Mouse (Mus musculus) CH12.LX (cell line): Measurements from ENCODE around the gene E330017A01Rik. TPM values are rescaled to one million over a fixed set of nuclear protein-coding genes. Genes with fewer than 3 reads are reported as not detected.

Experiments
- DNase-seq: peaks from one replicate; pipeline ENCODE4 v3.0.0-alpha.2; 2013; ENCODE audit errors: extremely low read depth
- H3K27ac ChIP-seq: 2 replicates; pipeline ENCODE4 v1.5.1; 2012; ENCODE audit warnings: low read depth, mild to moderate bottlenecking, control low read depth, moderate library complexity; ENCODE audit not compliant: insufficient read depth
- H3K27me3 ChIP-seq: replicated peaks from 2 replicates; pipeline ENCODE3; 2012; ENCODE audit warnings: inconsistent platforms
- H3K36me3 ChIP-seq, 2 experiments: replicated peaks in 1 of 2; 2 replicates each; pipeline versions ENCODE3 to v1.6.1; 2012; ENCODE audit warnings: inconsistent platforms in 1 of 2, low read length in 1 of 2, mild to moderate bottlenecking in 1 of 2, mixed read lengths in 1 of 2, moderate library complexity in 1 of 2; ENCODE audit not compliant: control insufficient read depth in 1 of 2, insufficient read depth in 1 of 2
- H3K4me1 ChIP-seq, 2 experiments: 2 replicates each; pipeline ENCODE4 v1.6.1; 2012; ENCODE audit warnings: inconsistent platforms in 1 of 2, moderate library complexity in 1 of 2; ENCODE audit not compliant: insufficient read depth in 2 of 2, control insufficient read depth in 1 of 2
- H3K4me2 ChIP-seq: 2 replicates; pipeline ENCODE4 v1.6.1; 2012; ENCODE audit warnings: low read depth, mild to moderate bottlenecking, control low read depth; ENCODE audit not compliant: poor library complexity, insufficient read depth, severe bottlenecking
- H3K4me3 ChIP-seq, 3 experiments: fragments of 150-350 bp in 1 of 3; sonication (generic) in 1 of 3; replicated peaks in 1 of 3; 2 replicates each; pipeline versions ENCODE3 to v1.5.1; 2011 to 2012; ENCODE audit warnings: low read depth in 2 of 3, low read length in 2 of 3, mild to moderate bottlenecking in 2 of 3, moderate library complexity in 2 of 3, control low read depth in 1 of 3, improper control_type of control experiment in 1 of 3, inconsistent platforms in 1 of 3, mixed read lengths in 1 of 3; ENCODE audit not compliant: poor library complexity in 1 of 3
- H3K79me2 ChIP-seq: replicated peaks from 2 replicates; pipeline ENCODE4 v1.6.1; 2012; ENCODE audit warnings: mild to moderate bottlenecking, moderate library complexity; ENCODE audit not compliant: control insufficient read depth, poor library complexity, insufficient read depth, severe bottlenecking; ENCODE audit errors: extremely low read depth
- H3K9ac ChIP-seq: 2 replicates; pipeline ENCODE4 v1.6.1; 2012; ENCODE audit warnings: low read depth, mild to moderate bottlenecking, control low read depth, moderate library complexity; ENCODE audit not compliant: insufficient read depth
- H3K9me3 ChIP-seq: replicated peaks from 2 replicates; pipeline ENCODE3; 2012; ENCODE audit warnings: low read length, inconsistent platforms, mixed read lengths
- BHLHE40 ChIP-seq: IDR thresholded peaks from 2 replicates; pipeline ENCODE4 v1.6.1; 2011; ENCODE audit warnings: mild to moderate bottlenecking, low read depth, low read length, improper control_type of control experiment
- CHD2 ChIP-seq: IDR thresholded peaks from 2 replicates; pipeline ENCODE4 v1.6.1; 2011; ENCODE audit warnings: low read length, improper control_type of control experiment
- ELF1 ChIP-seq: IDR thresholded peaks from 2 replicates; pipeline ENCODE4 v1.6.1; 2014; ENCODE audit warnings: low read depth, mild to moderate bottlenecking, inconsistent platforms, low read length, improper control_type of control experiment
- EP300 ChIP-seq: IDR thresholded peaks from 2 replicates; pipeline ENCODE4 v1.6.1; 2011; ENCODE audit warnings: low read length, improper control_type of control experiment
- JUND ChIP-seq: conservative IDR thresholded peaks from 2 replicates; pipeline ENCODE4 v1.6.1; 2011; ENCODE audit warnings: low read depth, low read length, improper control_type of control experiment
- NELFE ChIP-seq: IDR thresholded peaks from 2 replicates; pipeline ENCODE4 v1.6.1; 2011; ENCODE audit warnings: low read depth, low read length, improper control_type of control experiment
- POLR2AphosphoS2 ChIP-seq: IDR thresholded peaks from 2 replicates; pipeline ENCODE4 v1.6.1; 2011; ENCODE audit warnings: low read depth, low read length, improper control_type of control experiment
- RAD21 ChIP-seq: IDR thresholded peaks from 2 replicates; pipeline ENCODE4 v1.6.1; 2011; ENCODE audit warnings: low read depth, mild to moderate bottlenecking, low read length, improper control_type of control experiment, moderate library complexity
- RCOR1 ChIP-seq: conservative IDR thresholded peaks from 2 replicates; pipeline ENCODE4 v1.6.1; 2012; ENCODE audit warnings: low read depth, mild to moderate bottlenecking, inconsistent platforms, low read length, improper control_type of control experiment
- USF2 ChIP-seq: conservative IDR thresholded peaks from 2 replicates; pipeline ENCODE4 v1.6.1; 2011; ENCODE audit warnings: low read depth, low read length, improper control_type of control experiment
- ZC3H11A ChIP-seq: IDR thresholded peaks from 2 replicates; pipeline ENCODE4 v1.6.1; 2012; ENCODE audit warnings: low read depth, mild to moderate bottlenecking, inconsistent platforms, low read length, improper control_type of control experiment
- ZKSCAN1 ChIP-seq: IDR thresholded peaks from 2 replicates; pipeline ENCODE4 v1.6.1; 2012; ENCODE audit warnings: low read depth, inconsistent platforms, low read length, improper control_type of control experiment, borderline replicate concordance
- ZNF384 ChIP-seq: IDR thresholded peaks from 2 replicates; pipeline ENCODE4 v1.6.1; 2012; ENCODE audit warnings: low read depth, low read length, improper control_type of control experiment, inconsistent platforms
- dilution Hi-C: fragments of 300-500 bp; cut with MboI; formaldehyde crosslinking; loops from 2 replicates; pipeline ENCODE4 v1.14.3; 2020; ENCODE audit warnings: low sequenced_read_pairs; ENCODE audit not compliant: extremely low pct_unique_long_range_greater_than_20kb, extremely low pct_ligation_motif_present
- in situ Hi-C: fragments of 300-500 bp; cut with MboI; formaldehyde crosslinking; loops from 3 replicates; pipeline ENCODE4 v1.14.3; 2019; ENCODE audit warnings: low sequenced_read_pairs, low pct_ligation_motif_present, low pct_unique_long_range_greater_than_20kb, mixed read lengths
- polyA plus RNA-seq: library from polyadenylated mRNA; unstranded; fragments of >175 nt; gene quantifications from 2 replicates; pipeline ENCODE4 v1.2.1, GENCODE M21; 2012; ENCODE audit warnings: low read depth; ENCODE audit not compliant: insufficient read length
- total RNA-seq, 2 experiments: library from RNA; depleted of rRNA; stranded (reverse); fragments of 300-350 nt in 1 of 2; fragments of >200 nt in 1 of 2; gene quantifications; 2 replicates each; pipeline ENCODE4 v1.2.3; 2012 to 2014

E330017A01Rik gene
- total and polyA plus RNA-seq, 3 experiments: 0.21 TPM; not detected in 2

GRCm38 (mm10) chr16:58683911-58684310 is 45.4 kb upstream of the E330017A01Rik start:
- Histone ChIP-seq H3K4me1 (peaks cover 2 to 30% of the 10 kb centered on the region in 2 experiments; a peak in 3 of 4 replicates), H3K9me3 (no peaks in the 10 kb centered on the region), H3K9ac (no peak overlapping the region), H3K27me3 (no peaks in the 10 kb centered on the region), H3K4me3 (no peak overlapping the region), H3K27ac (no peak overlapping the region), H3K4me2 (no peak overlapping the region), H3K79me2 (no peaks in the 10 kb centered on the region), H3K36me3 (peaks cover 6 to 21% of the 10 kb centered on the region in 2 experiments)
- dilution Hi-C loops: no loop called here
- TF ChIP-seq ZNF384 (peak; percentile 59), NELFE (no peak)
- no peak for DNase-seq
- in situ Hi-C loops: loop anchor here (5.0 kb wide), 1 partner anchor 48 kb away; no protein-coding TSS in a partner anchor

- no peak overlapping the region for H3K27ac ChIP-seq
Observed at GRCm38 (mm10) chr16:58682870-58683269, 44.3 kb upstream of the E330017A01Rik start.

GRCm38 (mm10) chr16:58682046-58682445 is 43.5 kb upstream of the E330017A01Rik start:
- Histone ChIP-seq H3K9me3 (no peaks in the 10 kb centered on the region), H3K27ac (no peak overlapping the region), H3K4me2 (no peak overlapping the region), H3K4me3 (no peak overlapping the region), H3K4me1 (peaks cover 2 to 33% of the 10 kb centered on the region in 2 experiments; a peak in 3 of 4 replicates), H3K27me3 (no peaks in the 10 kb centered on the region), H3K36me3 (peaks cover 21 to 39% of the 10 kb centered on the region in 2 experiments), H3K79me2 (no peaks in the 10 kb centered on the region), H3K9ac (no peak overlapping the region)
- dilution Hi-C loops: no loop called here
- no peak for DNase-seq
- TF ChIP-seq CHD2: no peak
- TF ChIP-seq USF2: no peak
- no peak for TF ChIP-seq ZKSCAN1
- in situ Hi-C loops: loop anchor here (5.0 kb wide), 1 partner anchor 50 kb away; no protein-coding TSS in a partner anchor

More at GRCm38 (mm10) chr16:58682870-58683269, 44.3 kb upstream of the E330017A01Rik start:
- Histone ChIP-seq H3K79me2 (no peaks in the 10 kb centered on the region), H3K4me2 (no peak overlapping the region), H3K36me3 (peaks cover 12 to 31% of the 10 kb centered on the region in 2 experiments), H3K4me3 (no peak overlapping the region), H3K27me3 (no peaks in the 10 kb centered on the region), H3K9ac (no peak overlapping the region), H3K9me3 (no peaks in the 10 kb centered on the region), H3K4me1 (peaks cover 2 to 33% of the 10 kb centered on the region in 2 experiments; a peak in 3 of 4 replicates)
- in situ Hi-C loops (loop anchor here (5.0 kb wide), 1 partner anchor 49 kb away; no protein-coding TSS in a partner anchor), dilution Hi-C loops (no loop called here)
- no peak for DNase-seq
- TF ChIP-seq RCOR1 (no peak), JUND (no peak), RAD21 (no peak), POLR2AphosphoS2 (no peak), ZC3H11A (no peak), EP300 (no peak), ELF1 (no peak), BHLHE40 (no peak)
